Mouse (Mus musculus): ENCODE measurements around the gene Olfr1436. TPM values are rescaled to one million over a fixed set of nuclear protein-coding genes. Genes with fewer than 3 reads are reported as not detected.
"Not testable (repeated sequence)": the region's sequence is repeated elsewhere in the genome, so short reads cannot be mapped to it uniquely, and the experiment has no call there.

The Olfr1436 gene
- total RNA-seq (2017): not detected in 3 replicates

- not testable (repeated sequence) for ATAC-seq (replicated peaks; ENCODE audit: insufficient number of reproducible peaks, low FRiP score, low TSS enrichment, poor library complexity, severe bottlenecking)
Measured at GRCm38 (mm10) chr19:12299030-12299429, at the start of gene Olfr1436. Gene Olfr1436, minus strand, starts transcription at chr19:12299130.

GRCm38 (mm10) chr19:12335810-12336209 lies 36.9 kb upstream of the Olfr1436 start, which contains the start of gene Olfr1438-ps1:
Gene Olfr1438-ps1, minus strand, starts transcription at chr19:12335910.
- no peak for ATAC-seq (replicated peaks; ENCODE audit: insufficient number of reproducible peaks, low FRiP score, low TSS enrichment, poor library complexity, severe bottlenecking)

- ATAC-seq (replicated peaks; ENCODE audit: insufficient number of reproducible peaks, low FRiP score, low TSS enrichment, poor library complexity, severe bottlenecking): no peak
Measured at GRCm38 (mm10) chr19:12325001-12325400, 26.1 kb upstream of the Olfr1436 start, which contains the start of gene Olfr1437. Gene Olfr1437, minus strand, starts transcription at chr19:12325101.

- ATAC-seq (replicated peaks; ENCODE audit: insufficient number of reproducible peaks, low FRiP score, low TSS enrichment, poor library complexity, severe bottlenecking): no peak
Measured at GRCm38 (mm10) chr19:12292979-12293378, 6.0 kb downstream of the Olfr1436 start.

- ATAC-seq (replicated peaks; ENCODE audit: insufficient number of reproducible peaks, low FRiP score, low TSS enrichment, poor library complexity, severe bottlenecking): no peak
Measured at GRCm38 (mm10) chr19:12279554-12279953, 19.4 kb downstream of the Olfr1436 start, which contains the start of gene Olfr1434. Gene Olfr1434, plus strand, starts transcription at chr19:12279854.

GRCm38 (mm10) chr19:12260732-12261131 lies 38.2 kb downstream of the Olfr1436 start, which contains the start of gene Olfr235:
Gene Olfr235, plus strand, starts transcription at chr19:12261032.
- no peak for ATAC-seq (replicated peaks; ENCODE audit: insufficient number of reproducible peaks, low FRiP score, low TSS enrichment, poor library complexity, severe bottlenecking)

Other genes starting within 250 kb of the Olfr1436 start
- 1.4 TPM in 1 of 3 replicates, not detected in the others for gene Olfr1424, start 236.4 kb downstream of the Olfr1436 start, total RNA-seq (2017)
- not detected in 3 replicates for gene Olfr1425, start 221.4 kb downstream of the Olfr1436 start, total RNA-seq (2017)
- not detected in 3 replicates for gene Olfr1426, start 207.1 kb downstream of the Olfr1436 start, total RNA-seq (2017)
- not detected in 3 replicates for gene Olfr1427, start 195.8 kb downstream of the Olfr1436 start, total RNA-seq (2017)
- gene Olfr1428, start 183.2 kb downstream of the Olfr1436 start, total RNA-seq (2017): not detected in 3 replicates
- gene Olfr76, start 175.9 kb downstream of the Olfr1436 start, total RNA-seq (2017): not detected in 3 replicates
- not detected in 3 replicates for gene Olfr1555-ps1, start 129.0 kb downstream of the Olfr1436 start, total RNA-seq (2017)
- gene Olfr1431, start 98.5 kb downstream of the Olfr1436 start, total RNA-seq (2017): not detected in 3 replicates
- not detected in 3 replicates for gene Olfr1432, start 66.5 kb downstream of the Olfr1436 start, total RNA-seq (2017)
- not detected in 3 replicates for gene Olfr262, start 57.5 kb downstream of the Olfr1436 start, total RNA-seq (2017)
- not detected in 3 replicates for gene Olfr235, start 38.1 kb downstream of the Olfr1436 start, total RNA-seq (2017)
- gene Olfr1434, start 19.3 kb downstream of the Olfr1436 start, total RNA-seq (2017): not detected in 3 replicates
- not detected in 3 replicates for gene Olfr1437, start 26.0 kb upstream of the Olfr1436 start, total RNA-seq (2017)
- not detected in 3 replicates for gene Olfr1438-ps1, start 36.8 kb upstream of the Olfr1436 start, total RNA-seq (2017)
- gene Olfr1440, start 88.1 kb upstream of the Olfr1436 start, total RNA-seq (2017): not detected in 3 replicates
- gene Olfr1441, start 118.3 kb upstream of the Olfr1436 start, total RNA-seq (2017): not detected in 3 replicates
- gene Pfpl, start 128.8 kb upstream of the Olfr1436 start, total RNA-seq (2017): not detected in 3 replicates
- gene Mpeg1, start 161.6 kb upstream of the Olfr1436 start, total RNA-seq (2017): 282 to 374 TPM (median 353 TPM) in 3 replicates
- gene Dtx4, start 202.3 kb upstream of the Olfr1436 start, total RNA-seq (2017): 2.6 to 4.2 TPM (median 2.7 TPM) in 3 replicates
- gene Fam111a, start 246.6 kb upstream of the Olfr1436 start, total RNA-seq (2017): 148 to 161 TPM (median 159 TPM) in 3 replicates